ENCODE assay signal across 11 mouse cellular contexts in the genomic region with DNA sequence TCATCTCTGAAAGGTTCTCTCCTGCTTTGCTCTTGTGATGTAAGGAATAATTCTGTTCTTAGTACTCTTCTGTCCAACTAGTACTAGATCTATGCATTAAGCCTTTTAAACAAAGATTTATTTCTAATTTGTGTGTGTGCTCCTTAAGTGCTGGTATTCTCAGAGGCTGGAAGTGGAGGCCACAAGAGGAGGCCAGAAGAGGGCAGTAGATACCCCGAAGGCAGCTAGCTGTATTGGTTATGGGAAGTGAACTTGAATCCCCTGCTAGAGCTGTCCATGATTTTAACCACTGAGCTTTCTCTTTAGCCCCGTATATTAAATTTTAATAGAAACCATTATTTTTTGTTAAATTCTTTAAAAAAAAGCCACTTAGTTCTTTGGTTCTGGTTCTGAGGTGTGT. TPM values are rescaled to one million over a fixed set of nuclear protein-coding genes. Genes with fewer than 3 reads are reported as not detected.
DNase-seq lines count a peak whose midpoint lies in the region; ATAC-seq and TF ChIP-seq lines count a peak whose summit lies in the region.
"Had no signal": no experiment of that assay in that cellular context is flagged by ENCODE, and none has a peak within 500 bp of the region (broad histone marks: within the 10 kb centered on the region; RNA-seq: fewer than 3 reads in every experiment).

No protein-coding gene starts in this region.

- no peaks in the 10 kb centered on the region for H3K9me3 ChIP-seq in forebrain, postnatal 0 days (ENCODE audit: low read length)
- no peaks in the 10 kb centered on the region for H3K9me3 ChIP-seq in forebrain, embryonic 11.5 days (ENCODE audit: control insufficient read depth, low read length)
- H3K9me3 ChIP-seq in lung, embryonic 14.5 days (ENCODE audit: low read depth, low read length), result no peaks in the 10 kb centered on the region
- no peaks in the 10 kb centered on the region for H3K9me3 ChIP-seq in hindbrain, embryonic 11.5 days (ENCODE audit: control insufficient read depth, low read length)

- H3K4me3 ChIP-seq in forebrain, postnatal 0 days (ENCODE audit: low read depth, low read length), result no peak overlapping the region
- no peak overlapping the region for H3K4me3 ChIP-seq in forebrain, embryonic 11.5 days (ENCODE audit: low read depth, low read length)
- no peak overlapping the region for H3K4me3 ChIP-seq in lung, embryonic 14.5 days (ENCODE audit: low read depth, low read length)
- H3K4me3 ChIP-seq in hindbrain, embryonic 11.5 days (ENCODE audit: low read depth, low read length), result no peak overlapping the region

- no peak for ATAC-seq in forebrain, postnatal 0 days
- ATAC-seq in forebrain, embryonic 11.5 days (replicated peaks; ENCODE audit: low FRiP score), result no peak
- no peak for ATAC-seq in lung, embryonic 14.5 days (ENCODE audit: insufficient read depth)
- ATAC-seq in hindbrain, embryonic 11.5 days (ENCODE audit: low FRiP score), result no peak

- no peak for DNase-seq in forebrain, postnatal 0 days
- DNase-seq in forebrain, embryonic 11.5 days (ENCODE audit: low spot score), result no peak
- DNase-seq in lung, embryonic 14.5 days, result no peak
- DNase-seq in lung, postnatal 10 days, result no peak
- peak; percentile 7 for DNase-seq in c-Kit-positive CD71-negative TER-119-negative erythroid progenitor cells, embryonic 14.5 days (ENCODE audit: low read depth)
- DNase-seq in splenic B cell, adult 2 months (ENCODE audit: low read depth, low spot score), result peak; percentile 50
- no peak for DNase-seq in testis, postnatal 10 days (ENCODE audit: low spot score)
- no peak for DNase-seq in hindbrain, embryonic 11.5 days (ENCODE audit: low spot score)
- DNase-seq: gastrocnemius, postnatal 36 days had no signal

- no peak overlapping the region for H3K4me2 ChIP-seq in forebrain, postnatal 0 days (ENCODE audit: low read depth)
- H3K4me2 ChIP-seq in forebrain, embryonic 11.5 days (ENCODE audit: low read depth, low read length, severe bottlenecking), result no peak overlapping the region
- no peak overlapping the region for H3K4me2 ChIP-seq in lung, embryonic 14.5 days
- H3K4me2 ChIP-seq in hindbrain, embryonic 11.5 days (replicated peaks; ENCODE audit: low read depth, low read length), result no peak overlapping the region

- TF ChIP-seq CTCF in forebrain, postnatal 0 days (IDR thresholded peaks at IDR 0.05; ENCODE audit: low read depth), result peak; percentile 29
- TF ChIP-seq CTCF in lung, embryonic 14.5 days (IDR thresholded peaks at IDR 0.05; ENCODE audit: low read depth), result peak; percentile 23; the same call in 1 of the 2 replicates

- H3K4me1 ChIP-seq in forebrain, postnatal 0 days (ENCODE audit: insufficient read depth), result peaks cover 19% of the 10 kb centered on the region
- peaks cover 6% of the 10 kb centered on the region; the same call in 1 of the 2 replicates for H3K4me1 ChIP-seq in forebrain, embryonic 11.5 days (replicated peaks; ENCODE audit: control insufficient read depth, insufficient read depth, low read length)
- H3K4me1 ChIP-seq in lung, embryonic 14.5 days (ENCODE audit: insufficient read depth), result peaks cover 7% of the 10 kb centered on the region
- H3K4me1 ChIP-seq in hindbrain, embryonic 11.5 days (replicated peaks; ENCODE audit: control insufficient read depth, insufficient read depth, low read length), result 0 out of 2 replicates have a peak, but pooled peaks cover 5% of the 10 kb centered on the region

- H3K27me3 ChIP-seq in forebrain, postnatal 0 days (ENCODE audit: insufficient read depth, low read length), result no peaks in the 10 kb centered on the region
- no peaks in the 10 kb centered on the region for H3K27me3 ChIP-seq in forebrain, embryonic 11.5 days (ENCODE audit: control insufficient read depth, insufficient read depth, low read length)
- H3K27me3 ChIP-seq in lung, embryonic 14.5 days (ENCODE audit: insufficient read depth, low read length), result no peaks in the 10 kb centered on the region
- H3K27me3 ChIP-seq in splenic B cell, adult 2 months (ENCODE audit: control insufficient read depth, insufficient read depth, low read length, poor library complexity, severe bottlenecking), result no peaks in the 10 kb centered on the region
- H3K27me3 ChIP-seq in hindbrain, embryonic 11.5 days (ENCODE audit: control insufficient read depth, insufficient read depth, low read length), result no peaks in the 10 kb centered on the region

- H3K36me3 ChIP-seq in forebrain, postnatal 0 days (ENCODE audit: insufficient read depth), result no peaks in the 10 kb centered on the region
- no peaks in the 10 kb centered on the region for H3K36me3 ChIP-seq in forebrain, embryonic 11.5 days (ENCODE audit: control insufficient read depth, insufficient read depth, low read length)
- no peaks in the 10 kb centered on the region for H3K36me3 ChIP-seq in lung, embryonic 14.5 days (ENCODE audit: insufficient read depth)
- no peaks in the 10 kb centered on the region; the same call in 1 of the 2 replicates for H3K36me3 ChIP-seq in splenic B cell, adult 2 months (ENCODE audit: control insufficient read depth, insufficient read depth, low read length, poor library complexity, severe bottlenecking)
- no peaks in the 10 kb centered on the region for H3K36me3 ChIP-seq in hindbrain, embryonic 11.5 days (ENCODE audit: control insufficient read depth, insufficient read depth, low read length)

- H3K9ac ChIP-seq in forebrain, postnatal 0 days, result no peak overlapping the region
- H3K9ac ChIP-seq in forebrain, embryonic 11.5 days (ENCODE audit: low read length), result no peak overlapping the region
- no peak overlapping the region for H3K9ac ChIP-seq in lung, embryonic 14.5 days
- H3K9ac ChIP-seq in hindbrain, embryonic 11.5 days (ENCODE audit: low read depth, low read length), result no peak overlapping the region

- no peak overlapping the region for H3K27ac ChIP-seq in forebrain, postnatal 0 days (ENCODE audit: low read depth, low read length)
- H3K27ac ChIP-seq in forebrain, embryonic 11.5 days (ENCODE audit: low read depth, low read length), result no peak overlapping the region
- H3K27ac ChIP-seq in lung, embryonic 14.5 days (ENCODE audit: low read depth), result no peak overlapping the region
- H3K27ac ChIP-seq in hindbrain, embryonic 11.5 days (ENCODE audit: low read depth, low read length), result no peak overlapping the region
- H3K27ac ChIP-seq: macrophage had no signal

- WGBS in forebrain, postnatal 0 days, result 78% methylated on average over 2 of the region's 2 CpGs
- 78% methylated on average over 2 of the region's 2 CpGs for WGBS in forebrain, embryonic 11.5 days
- WGBS in lung, embryonic 14.5 days, result 79% methylated on average over 2 of the region's 2 CpGs
- 91% methylated on average over 2 of the region's 2 CpGs for WGBS in hindbrain, embryonic 11.5 days

RNA-seq across cellular contexts. Expression of gene Nus1, which starts 5.8 kb away (rescaled TPM):
- 21.2 and 31.8 TPM in 2 replicates for total RNA-seq in forebrain, postnatal 0 days (2014; rRNA removed)
- polyA plus RNA-seq in forebrain, postnatal 0 days (2015; fragmentation: Nextera tagmentation; extraction: Ambion mirVana), result 11.5 and 19.1 TPM in 2 replicates
- polyA plus RNA-seq in forebrain, embryonic 11.5 days (2014; fragmentation: Nextera tagmentation; extraction: Ambion mirVana), result 15.1 and 16.9 TPM in 2 replicates
- 11.6 and 13.1 TPM in 2 replicates for polyA plus RNA-seq in lung, embryonic 14.5 days (2014; fragmentation: Nextera tagmentation; extraction: Ambion mirVana)
- polyA plus RNA-seq in hindbrain, embryonic 11.5 days (2014; fragmentation: Nextera tagmentation; extraction: Ambion mirVana), result 17.1 and 17.6 TPM in 2 replicates

RNA-seq across cellular contexts. Expression of gene Nepn, which starts 34.3 kb away (rescaled TPM):
- total RNA-seq in forebrain, postnatal 0 days (2014; rRNA removed), result not detected in 2 replicates
- not detected in 2 replicates for polyA plus RNA-seq in forebrain, postnatal 0 days (2015; fragmentation: Nextera tagmentation; extraction: Ambion mirVana)
- not detected in 2 replicates for polyA plus RNA-seq in forebrain, embryonic 11.5 days (2014; fragmentation: Nextera tagmentation; extraction: Ambion mirVana)
- not detected in 2 replicates for polyA plus RNA-seq in lung, embryonic 14.5 days (2014; fragmentation: Nextera tagmentation; extraction: Ambion mirVana)
- polyA plus RNA-seq in hindbrain, embryonic 11.5 days (2014; fragmentation: Nextera tagmentation; extraction: Ambion mirVana), result not detected in 2 replicates
- polyA plus RNA-seq: large intestine, adult 2 months; macrophage had no signal

RNA-seq across cellular contexts. Expression of gene Gopc, which starts 41.2 kb away (rescaled TPM):
- 18.5 and 22.8 TPM in 2 replicates for total RNA-seq in forebrain, postnatal 0 days (2014; rRNA removed)
- 16.6 and 22.9 TPM in 2 replicates for polyA plus RNA-seq in forebrain, postnatal 0 days (2015; fragmentation: Nextera tagmentation; extraction: Ambion mirVana)
- polyA plus RNA-seq in forebrain, embryonic 11.5 days (2014; fragmentation: Nextera tagmentation; extraction: Ambion mirVana), result 15.2 and 16.2 TPM in 2 replicates
- polyA plus RNA-seq in lung, embryonic 14.5 days (2014; fragmentation: Nextera tagmentation; extraction: Ambion mirVana), result 19.5 and 22.6 TPM in 2 replicates
- 19.8 and 20.6 TPM in 2 replicates for polyA plus RNA-seq in hindbrain, embryonic 11.5 days (2014; fragmentation: Nextera tagmentation; extraction: Ambion mirVana)

Comparison
In these comparisons a context has a peak if more than half of its experiments do, and no peak if none do; other contexts are left out.
1. DNase-seq: peak in c-Kit-positive CD71-negative TER-119-negative erythroid progenitor cells, embryonic 14.5 days (single experiment) and splenic B cell, adult 2 months (single experiment); none in forebrain, postnatal 0 days (single experiment), forebrain, embryonic 11.5 days (single experiment), lung, embryonic 14.5 days (single experiment), lung, postnatal 10 days (single experiment), testis, postnatal 10 days (single experiment) and hindbrain, embryonic 11.5 days (single experiment).